Mouse (Mus musculus): ENCODE results near the gene 1700020N01Rik.
A peak's percentile ranks its signal among the peaks of the same experiment; 100 is the strongest.

Gene 1700020N01Rik

GRCm38 (mm10) chr10:21605011-21605571, 12.1 kb downstream of the 1700020N01Rik start:
- DNase-seq, result peak; percentile 75 to 86

- peak in 1 of 2 experiments; percentile 47 for DNase-seq
Observed at GRCm38 (mm10) chr10:21605601-21606000, 12.7 kb downstream of the 1700020N01Rik start.

GRCm38 (mm10) chr10:21606931-21607330, 14.0 kb downstream of the 1700020N01Rik start:
- peak; percentile 45 to 60 for DNase-seq

- DNase-seq, result no peak
Observed at GRCm38 (mm10) chr10:21609583-21609982, 16.6 kb downstream of the 1700020N01Rik start.

GRCm38 (mm10) chr10:21613021-21613860, 20.3 kb downstream of the 1700020N01Rik start:
- DNase-seq, result no peak

- DNase-seq, result no peak
Observed at GRCm38 (mm10) chr10:21614520-21614919, 21.6 kb downstream of the 1700020N01Rik start.

- no peak for DNase-seq
Observed at GRCm38 (mm10) chr10:21618745-21619508, 26.0 kb downstream of the 1700020N01Rik start.

GRCm38 (mm10) chr10:21622065-21622464, 29.1 kb downstream of the 1700020N01Rik start:
- no peak for DNase-seq

- peak; percentile 24 to 41 for DNase-seq
Observed at GRCm38 (mm10) chr10:21628555-21628954, 35.6 kb downstream of the 1700020N01Rik start.

GRCm38 (mm10) chr10:21629031-21629740, 36.2 kb downstream of the 1700020N01Rik start:
- no peak for DNase-seq

- DNase-seq, result no peak
Observed at GRCm38 (mm10) chr10:21631481-21631880, 38.5 kb downstream of the 1700020N01Rik start.

GRCm38 (mm10) chr10:21632687-21633086, 39.7 kb downstream of the 1700020N01Rik start:
- DNase-seq, result no peak

GRCm38 (mm10) chr10:21635988-21636710, 43.2 kb downstream of the 1700020N01Rik start:
- no peak for DNase-seq

- peak; percentile 13 to 17 for DNase-seq
Observed at GRCm38 (mm10) chr10:21636711-21637081, 43.8 kb downstream of the 1700020N01Rik start.

- no peak for DNase-seq
Observed at GRCm38 (mm10) chr10:21651388-21651787, 58.4 kb downstream of the 1700020N01Rik start.

- no peak for DNase-seq
Observed at GRCm38 (mm10) chr10:21652426-21653345, 59.7 kb downstream of the 1700020N01Rik start.

GRCm38 (mm10) chr10:21653469-21653868, 60.5 kb downstream of the 1700020N01Rik start:
- DNase-seq, result no peak

GRCm38 (mm10) chr10:21659576-21660246, 66.8 kb downstream of the 1700020N01Rik start:
- no peak for DNase-seq

GRCm38 (mm10) chr10:21668976-21669375, 76.0 kb downstream of the 1700020N01Rik start:
- peak; percentile 29 to 40 for DNase-seq

- no peak for DNase-seq
Observed at GRCm38 (mm10) chr10:21669750-21670161, 76.8 kb downstream of the 1700020N01Rik start.

All from cerebellum, postnatal 10 days (tissue).